Mouse (Mus musculus) bone marrow macrophage, adult 2 months (primary cell): ENCODE measurements around the gene Ccdc27.

Source experiments
- CTCF ChIP-seq: IDR thresholded peaks from 2 replicates; pipeline ENCODE4 v1.5.1; 2012; ENCODE audit warnings: low read depth, mild to moderate bottlenecking, low read length, moderate library complexity
- POLR2A ChIP-seq: IDR thresholded peaks from 2 replicates; pipeline ENCODE4 v1.6.1; 2012; ENCODE audit warnings: mild to moderate bottlenecking, low read depth, low read length, borderline replicate concordance

DNA sequence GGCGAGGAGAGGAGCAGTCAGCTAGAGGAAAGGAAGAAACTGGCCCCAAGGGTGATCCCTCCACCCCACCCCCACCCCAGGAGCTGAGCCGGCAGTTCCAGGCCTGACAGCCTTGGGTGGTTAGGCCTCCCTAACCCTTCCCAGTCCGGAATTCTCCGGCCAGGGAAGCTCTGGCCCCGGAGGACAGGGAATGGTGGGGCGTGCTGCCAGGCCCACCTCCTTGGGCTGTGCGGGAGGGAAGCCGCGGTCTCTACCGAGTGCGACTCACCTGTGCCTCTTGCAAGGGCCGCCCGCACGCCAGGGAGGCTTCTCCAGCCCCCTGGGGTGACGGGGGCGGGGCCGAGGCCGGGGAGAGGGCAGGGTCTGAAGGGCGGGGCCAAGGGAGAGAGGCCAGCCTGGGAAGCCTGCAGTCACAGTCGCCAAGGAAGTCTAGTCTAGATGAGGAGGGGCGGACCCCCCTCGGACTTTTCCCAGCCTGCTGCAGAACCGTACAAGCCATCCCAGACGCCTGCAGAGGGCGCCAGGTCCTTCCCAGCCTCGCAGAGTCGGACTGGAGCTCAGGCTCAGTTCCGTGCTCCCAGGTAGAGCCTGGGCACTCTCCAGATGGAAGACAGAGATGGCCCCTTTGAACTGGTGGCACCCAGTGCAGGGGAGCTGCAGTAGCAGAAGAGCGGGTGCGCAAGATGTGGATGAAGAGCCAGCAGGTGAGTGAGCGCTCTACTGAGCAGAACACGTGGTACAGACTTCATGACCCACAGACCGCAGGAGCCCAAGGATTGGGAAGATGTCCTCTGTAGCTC is 16.6 kb downstream of the Ccdc27 start, which contains the start of gene Smim1:
- 0 out of 2 replicates have a peak, but pooled peaks have one; percentile 12 for TF ChIP-seq CTCF
- TF ChIP-seq POLR2A: no peak
